Mouse (Mus musculus) urinary bladder, postnatal 36 days (tissue): ENCODE measurements around the gene Smoc1.

ENCODE experiments used
- DNase-seq, 2 experiments: peaks; one replicate each; pipeline ENCODE4 v3.0.0; 2022; ENCODE audit warnings: low spot score in 2 of 2, mixed read lengths in 1 of 2

Smoc1 gene

GRCm38 (mm10) chr12:81167142-81167541 lies 140.5 kb downstream of the Smoc1 start:
- DNase-seq: no peak

- no peak for DNase-seq
Observed at GRCm38 (mm10) chr12:81168031-81168430, 141.4 kb downstream of the Smoc1 start.

- DNase-seq: no peak
Observed at GRCm38 (mm10) chr12:81168494-81168893, 141.9 kb downstream of the Smoc1 start.

GRCm38 (mm10) chr12:81170076-81170475 lies 143.5 kb downstream of the Smoc1 start:
- DNase-seq: no peak

DNA sequence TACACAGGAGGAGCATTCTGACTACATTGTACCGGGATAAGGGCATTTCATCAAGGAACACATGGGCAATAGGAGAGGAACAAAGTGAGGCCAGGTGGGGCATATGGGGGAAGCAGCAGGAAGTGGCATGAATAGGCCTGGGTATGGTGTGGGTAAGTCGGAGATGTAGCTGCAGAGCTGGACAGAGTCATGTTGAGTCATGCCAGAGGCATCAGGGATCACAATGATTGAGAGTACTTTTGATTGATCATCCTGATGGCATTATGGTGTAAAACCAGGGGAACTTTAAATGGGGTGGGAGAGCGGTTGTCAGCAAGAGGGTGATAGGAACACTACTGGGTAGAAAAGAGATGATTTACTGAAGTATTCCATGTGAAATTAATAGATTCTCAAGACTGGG lies 146.4 kb downstream of the Smoc1 start:
- no peak for DNase-seq

DNA sequence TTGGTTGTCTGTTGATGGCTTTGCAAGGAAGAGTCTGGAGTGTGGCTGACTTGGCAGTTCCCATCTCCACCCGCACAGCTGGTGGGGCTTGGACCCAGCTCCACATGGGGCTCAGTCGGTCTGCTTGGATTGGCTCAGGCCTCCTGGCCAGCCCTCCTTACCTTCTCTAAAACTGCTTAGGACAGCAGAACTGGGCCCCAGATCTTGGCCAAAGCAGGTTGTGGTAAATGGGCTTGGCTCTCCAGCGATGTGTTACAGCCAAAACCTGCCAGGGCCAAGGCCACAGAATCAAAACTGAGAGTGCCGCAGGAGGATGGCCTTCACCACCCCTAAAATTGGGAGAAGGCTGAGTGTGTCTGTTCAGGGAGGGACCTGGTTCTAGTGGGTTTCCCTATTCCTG lies 147.3 kb downstream of the Smoc1 start:
- DNase-seq: no peak

- no peak for DNase-seq
Observed at GRCm38 (mm10) chr12:81175252-81175651, 148.6 kb downstream of the Smoc1 start.

- peak; percentile 38 to 54 for DNase-seq
Observed at GRCm38 (mm10) chr12:81182073-81182472, 155.5 kb downstream of the Smoc1 start.

- no peak for DNase-seq
Observed at GRCm38 (mm10) chr12:81184967-81185366, 158.4 kb downstream of the Smoc1 start.

- DNase-seq: no peak
Observed at GRCm38 (mm10) chr12:81186081-81186480, 159.5 kb downstream of the Smoc1 start.

DNA sequence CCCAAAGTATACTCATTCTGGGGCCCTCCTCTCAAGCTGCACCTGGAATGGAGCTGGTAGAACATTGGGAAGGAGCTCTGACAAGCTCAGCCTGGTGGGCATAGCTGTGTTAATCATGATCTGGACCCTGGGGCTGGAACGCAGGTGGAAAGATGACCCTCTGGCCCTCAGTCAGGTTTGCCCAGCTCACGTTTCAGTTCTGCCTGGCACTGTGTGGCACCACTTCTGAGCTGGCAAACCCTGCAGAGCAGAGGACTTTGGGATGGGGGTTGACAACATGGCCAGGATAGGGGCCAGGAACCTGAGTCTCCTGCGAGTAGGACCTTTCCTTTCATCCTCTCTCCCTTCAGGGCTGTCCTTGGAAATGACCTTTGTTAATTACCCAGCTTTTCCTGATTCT lies 160.1 kb downstream of the Smoc1 start:
- DNase-seq: no peak

DNA sequence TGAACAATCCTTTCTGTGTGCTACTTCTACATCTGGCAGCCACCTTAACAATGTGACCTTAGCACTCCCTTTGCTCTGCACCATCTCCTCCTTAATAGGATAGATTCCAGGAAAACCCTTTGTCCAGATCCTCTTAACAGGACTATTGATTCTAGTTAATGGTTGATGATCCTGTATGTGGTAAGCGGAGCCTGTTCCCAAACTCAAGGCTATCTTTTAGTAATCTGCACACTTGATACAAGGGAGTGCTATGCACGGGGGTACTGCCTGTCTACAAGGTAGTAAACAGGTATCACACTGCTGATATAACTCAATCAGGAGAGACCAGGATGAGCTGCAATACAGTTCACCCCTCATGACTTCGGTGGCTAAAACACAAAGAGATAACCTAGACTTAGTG lies 161.8 kb downstream of the Smoc1 start:
- DNase-seq: no peak

DNA sequence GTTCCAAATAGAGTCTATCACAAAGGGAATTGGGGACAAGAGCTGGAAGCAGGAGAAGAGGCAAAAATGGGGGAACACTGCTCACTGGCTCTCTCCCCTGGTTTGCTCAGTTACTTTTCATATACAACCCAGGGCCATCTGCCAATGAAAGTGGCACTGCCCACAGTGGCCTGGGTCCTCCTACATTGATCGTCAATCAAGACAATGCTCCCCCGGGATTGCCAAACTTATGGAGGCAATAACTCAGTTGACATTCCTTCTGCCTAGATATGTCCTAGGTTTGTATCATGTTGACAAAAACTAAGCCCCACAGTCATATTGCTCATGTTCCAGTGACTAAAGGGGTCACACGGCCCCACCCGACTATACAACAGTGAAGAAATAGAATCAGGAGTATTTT lies 162.4 kb downstream of the Smoc1 start:
- no peak for DNase-seq

DNA sequence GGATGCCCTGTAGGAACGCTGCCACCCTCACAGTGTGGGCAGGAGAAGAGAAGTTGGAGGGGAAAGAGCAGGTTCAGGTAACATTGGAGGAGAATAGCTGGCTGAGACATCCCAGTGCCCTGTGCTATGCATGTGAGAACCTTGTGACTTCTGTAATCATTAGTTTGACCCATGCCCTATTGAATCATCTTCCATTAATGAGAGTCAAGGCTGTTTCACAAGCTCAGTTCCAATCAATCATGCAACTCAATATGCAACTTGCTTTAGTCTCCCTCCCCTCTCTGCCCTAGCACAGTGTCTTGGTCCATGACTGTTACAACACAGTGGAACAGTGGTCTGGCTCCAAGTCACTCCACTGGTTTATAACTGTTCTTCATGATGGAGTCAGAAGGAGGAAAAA lies 163.0 kb downstream of the Smoc1 start:
- DNase-seq: no peak

DNA sequence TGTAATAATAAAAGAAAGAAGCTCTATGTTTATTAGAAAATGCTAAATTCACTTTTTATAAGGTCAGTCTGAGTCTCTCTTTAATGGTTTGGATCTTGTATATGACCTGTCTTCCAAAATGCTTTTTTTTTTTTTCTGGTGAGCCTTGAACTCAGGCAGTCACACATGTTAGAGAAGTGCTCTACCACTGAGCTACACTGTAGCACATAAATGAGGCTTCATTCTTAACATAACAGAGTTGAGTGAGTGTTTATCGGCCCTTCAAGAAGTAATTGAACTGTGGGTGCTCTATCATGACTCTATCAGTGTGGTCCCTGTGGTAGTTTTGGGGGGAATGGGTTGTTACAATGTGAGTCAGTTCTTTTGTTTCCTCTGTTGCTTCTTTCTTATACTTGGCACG lies 167.4 kb downstream of the Smoc1 start:
- DNase-seq: no peak

DNA sequence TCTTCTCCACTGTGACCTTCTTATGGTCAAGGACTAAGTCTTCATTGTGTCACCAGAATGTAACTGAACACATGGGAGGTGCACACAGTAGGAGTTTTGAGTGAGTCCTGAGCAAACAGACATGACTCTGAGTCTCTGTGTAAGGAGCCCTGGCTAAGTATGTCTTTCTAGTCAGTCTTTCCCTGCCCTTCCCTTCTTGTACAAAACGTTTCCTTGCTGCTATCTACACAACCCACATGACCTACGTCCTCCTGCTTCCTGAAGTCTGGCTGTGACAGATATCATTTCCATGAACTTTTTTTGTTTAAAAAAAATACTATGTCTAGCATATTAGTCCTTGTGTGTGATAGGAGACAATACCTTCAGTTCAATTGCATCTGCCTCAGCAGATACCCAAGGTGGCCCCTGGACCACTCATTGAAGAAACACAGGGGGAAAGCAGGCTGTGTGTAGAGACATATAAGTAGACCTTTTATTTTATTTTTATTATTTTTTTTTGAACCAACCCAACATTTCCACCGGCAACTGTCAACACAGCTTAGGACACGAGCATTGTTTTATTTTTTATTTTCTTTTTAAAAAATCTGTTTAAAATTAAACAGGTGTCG lies 171.0 kb downstream of the Smoc1 start:
- DNase-seq: no peak

DNA sequence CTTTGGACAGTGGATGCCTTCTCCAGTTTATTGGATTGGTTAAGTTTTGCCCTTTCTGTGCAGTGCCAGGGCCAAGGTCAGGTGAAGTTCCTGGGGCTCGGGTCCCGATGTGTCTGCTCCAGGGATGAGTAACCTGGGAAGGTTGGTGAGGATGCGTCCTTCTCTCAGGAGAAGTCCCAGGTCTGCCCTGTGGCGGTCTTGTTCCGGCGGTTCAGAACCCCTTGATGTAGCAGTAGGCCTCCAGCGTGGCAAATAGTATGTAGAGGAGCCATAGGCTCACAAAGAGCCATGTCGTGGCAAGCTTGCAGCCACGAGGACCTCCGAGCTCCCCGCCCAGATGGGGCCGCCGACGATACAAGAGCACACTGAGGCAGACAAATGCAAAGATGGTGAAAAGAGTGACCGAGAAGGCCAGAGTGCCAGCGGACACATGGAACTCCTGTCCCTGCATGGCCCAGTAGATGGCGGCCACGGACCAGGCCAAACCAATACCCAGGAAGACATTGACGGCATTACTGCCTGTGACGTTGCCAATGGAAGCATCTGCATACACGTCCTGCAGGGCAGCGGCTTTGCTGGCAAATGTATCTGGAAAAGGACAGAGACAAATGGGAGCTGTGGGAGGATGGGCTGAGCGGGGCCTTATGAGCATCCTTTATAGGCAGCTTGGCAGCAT lies 172.8 kb downstream of the Smoc1 start:
- peak; percentile 7 to 32 for DNase-seq

DNA sequence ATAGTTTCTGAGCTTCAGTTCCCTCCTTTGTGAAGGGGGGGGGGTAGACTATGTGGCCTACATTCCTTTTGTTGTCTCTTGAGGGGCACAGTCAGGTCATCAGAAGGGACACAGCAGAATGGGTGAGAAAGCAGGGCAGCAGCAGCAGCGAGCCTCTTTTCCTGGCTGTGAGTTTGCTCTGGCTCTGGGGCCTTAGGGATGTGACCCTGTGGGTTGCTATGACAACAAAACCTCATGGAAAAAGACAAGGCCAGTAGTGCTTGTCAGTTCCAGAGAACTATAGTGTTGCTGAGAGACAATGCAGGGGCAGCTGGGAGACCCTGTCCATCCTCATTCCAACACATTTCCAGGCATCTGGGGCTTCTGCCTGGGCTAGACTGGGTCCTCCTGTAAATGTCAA lies 176.6 kb downstream of the Smoc1 start:
- no peak for DNase-seq

- no peak for DNase-seq
Observed at GRCm38 (mm10) chr12:81205619-81206560, 179.3 kb downstream of the Smoc1 start.

DNA sequence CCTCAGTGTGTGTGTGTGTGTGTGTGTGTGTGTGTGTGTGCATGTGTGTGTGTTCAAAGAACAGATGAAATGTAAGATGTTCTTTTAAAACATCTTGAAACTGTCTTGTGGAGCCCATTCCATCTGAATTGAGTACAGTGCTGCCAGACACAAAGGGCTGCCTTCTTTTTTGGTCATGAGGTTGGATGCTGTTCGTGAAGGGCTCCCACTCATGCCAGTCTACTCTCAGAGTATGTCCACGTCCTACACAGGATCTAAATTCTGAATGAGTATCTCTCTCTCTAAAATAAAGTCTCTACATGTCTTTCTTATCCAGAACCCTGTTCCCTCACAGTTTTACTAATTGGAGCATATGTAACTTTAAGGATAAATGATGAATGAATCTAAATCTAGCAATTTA lies 182.0 kb downstream of the Smoc1 start:
- no peak for DNase-seq

GRCm38 (mm10) chr12:81219339-81219738 lies 192.7 kb downstream of the Smoc1 start:
- no peak for DNase-seq

GRCm38 (mm10) chr12:81223276-81223675 lies 196.7 kb downstream of the Smoc1 start:
- DNase-seq: no peak

DNA sequence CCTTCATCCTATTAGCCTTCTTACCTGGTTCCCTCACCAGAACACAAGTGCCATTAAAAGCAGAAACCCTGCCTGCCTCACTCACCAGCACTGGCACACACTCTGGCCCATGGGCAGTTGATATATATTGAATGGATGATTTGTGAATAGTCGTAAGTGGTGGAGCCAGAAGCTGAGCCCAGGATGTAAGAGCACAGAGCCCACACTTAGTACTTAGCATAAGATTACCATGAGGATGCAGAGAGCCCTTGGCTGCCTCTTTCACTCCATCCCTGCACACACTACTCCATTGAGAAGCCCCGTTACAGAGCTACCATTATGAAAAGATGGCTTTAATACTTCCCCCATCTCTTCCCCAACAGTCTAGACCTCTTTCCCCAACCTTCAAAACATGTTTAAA lies 198.2 kb downstream of the Smoc1 start:
- no peak for DNase-seq
